Mouse (Mus musculus): ENCODE measurements around the gene Satb2.

- TF ChIP-seq CTCF (IDR thresholded peaks at IDR 0.05; ENCODE audit: low read depth) = no peak
- TF ChIP-seq EP300 (IDR thresholded peaks at IDR 0.05; ENCODE audit: low read depth) = no peak
Observed at GRCm38 (mm10) chr1:56813506-56813905, 164.9 kb downstream of the Satb2 start.

Data from heart, postnatal 0 days (tissue).